Mouse (Mus musculus) ES-Bruce4 (cell line): Measurements from ENCODE around the gene Adprh.

Source experiments
- CTCF ChIP-seq: IDR thresholded peaks from one replicate; pipeline ENCODE4 v1.8.1; 2011; ENCODE audit warnings: low read depth, low read length
- POLR2A ChIP-seq: IDR thresholded peaks from one replicate; pipeline ENCODE4 v1.8.1; 2011; ENCODE audit warnings: low read length; ENCODE audit not compliant: insufficient read depth

DNA sequence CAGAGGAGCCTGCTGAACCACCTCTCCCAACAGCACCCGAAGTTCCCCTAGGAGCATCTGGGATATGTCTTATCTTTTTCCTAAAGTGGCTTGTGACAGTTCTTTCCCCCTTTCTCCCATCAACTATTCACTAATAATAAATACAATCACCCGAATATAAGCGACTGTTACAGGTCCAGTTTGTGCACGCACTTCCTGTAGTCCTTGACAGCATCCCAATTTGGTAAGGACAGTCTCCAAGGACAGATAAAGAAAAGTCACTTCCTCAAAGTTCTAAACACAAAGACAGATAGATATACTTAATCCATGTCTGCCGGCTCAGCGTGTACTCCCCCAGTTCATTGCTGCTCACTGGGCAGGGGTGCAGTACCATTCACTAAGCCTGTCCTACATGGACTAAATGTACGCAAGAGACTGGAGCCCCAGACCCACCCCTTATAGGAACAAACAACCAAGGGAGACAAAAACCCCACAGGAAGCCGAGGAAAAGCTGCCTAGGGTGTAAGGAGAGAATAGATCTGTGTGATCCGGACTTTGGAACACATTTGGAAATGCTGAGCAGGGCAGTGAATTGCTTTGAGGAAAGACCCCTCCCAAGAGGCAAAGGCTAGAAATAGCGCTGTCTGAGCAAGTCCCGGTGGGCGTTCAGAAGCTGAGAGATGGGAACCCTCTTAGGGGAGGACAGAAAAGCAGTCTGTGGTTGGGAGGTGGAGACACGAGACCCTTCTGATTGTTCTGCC lies 20.9 kb downstream of the Adprh start:
- TF ChIP-seq POLR2A: no peak
- TF ChIP-seq CTCF: no peak
